Mouse (Mus musculus) myocyte (in vitro differentiated cells): Measurements from ENCODE around the gene Gm28635. TPM values are rescaled to one million over a fixed set of nuclear protein-coding genes. Genes with fewer than 3 reads are reported as not detected.
A peak's percentile ranks its signal among the peaks of the same experiment; 100 is the strongest.

Source experiments
- H3K27me3 ChIP-seq: one replicate; pipeline ENCODE4 v1.6.1; 2011; ENCODE audit not compliant: control insufficient read depth, insufficient read depth, insufficient read length
- H3K36me3 ChIP-seq: one replicate; pipeline ENCODE4 v1.6.1; 2011; ENCODE audit not compliant: control insufficient read depth, insufficient read depth
- H3K4me2 ChIP-seq: one replicate; pipeline ENCODE4 v1.6.1; 2011; ENCODE audit warnings: low read depth, control low read depth
- H3K4me3 ChIP-seq: one replicate; pipeline ENCODE4 v1.5.1; 2011; ENCODE audit warnings: mild to moderate bottlenecking, control low read depth, moderate library complexity
- H3K79me2 ChIP-seq: one replicate; pipeline ENCODE4 v1.6.1; 2011; ENCODE audit not compliant: control insufficient read depth, insufficient read depth
- H3ac ChIP-seq: one replicate; pipeline ENCODE4 v1.6.1; 2011; ENCODE audit not compliant: control insufficient read depth, insufficient read length
- CEBPB ChIP-seq: IDR thresholded peaks from 2 replicates; pipeline ENCODE4 v1.6.1; 2011; ENCODE audit warnings: mild to moderate bottlenecking, moderate library complexity; ENCODE audit not compliant: poor library complexity, insufficient read depth, severe bottlenecking
- E2F4 ChIP-seq: IDR thresholded peaks from one replicate; pipeline ENCODE4 v1.6.1; 2011; ENCODE audit warnings: mild to moderate bottlenecking, control low read depth, moderate library complexity; ENCODE audit not compliant: insufficient read depth
- MAX ChIP-seq: IDR thresholded peaks from one replicate; pipeline ENCODE4 v1.6.1; 2011; ENCODE audit warnings: low read depth, mild to moderate bottlenecking, control low read depth
- MYOD1 ChIP-seq, 3 experiments: IDR thresholded peaks; one replicate each; pipeline ENCODE4 v1.6.1; 2011; ENCODE audit warnings: control low read depth in 2 of 3, low read depth in 2 of 3, mild to moderate bottlenecking in 2 of 3, moderate library complexity in 1 of 3; ENCODE audit not compliant: insufficient read length in 2 of 3, control insufficient read depth in 1 of 3
- MYOG ChIP-seq, 3 experiments: IDR thresholded peaks; one replicate each; pipeline ENCODE4 v1.6.1; 2011; ENCODE audit warnings: control low read depth in 2 of 3, low read depth in 2 of 3, mild to moderate bottlenecking in 2 of 3; ENCODE audit not compliant: insufficient read length in 2 of 3, control insufficient read depth in 1 of 3, insufficient read depth in 1 of 3
- POLR2A ChIP-seq: IDR thresholded peaks from one replicate; pipeline ENCODE4 v1.6.1; 2011; ENCODE audit warnings: low read depth, mild to moderate bottlenecking, control low read depth, moderate library complexity; ENCODE audit not compliant: insufficient read length
- POLR2AphosphoS2 ChIP-seq: IDR thresholded peaks from one replicate; pipeline ENCODE4 v1.6.1; 2011; ENCODE audit warnings: low read depth, control low read depth; ENCODE audit not compliant: insufficient read length
- REST ChIP-seq: IDR thresholded peaks from one replicate; pipeline ENCODE4 v1.6.1; 2011; ENCODE audit warnings: mild to moderate bottlenecking, control low read depth, moderate library complexity; ENCODE audit not compliant: insufficient read depth, insufficient read length
- SRF ChIP-seq: IDR thresholded peaks from one replicate; pipeline ENCODE4 v1.6.1; 2011; ENCODE audit warnings: low read depth; ENCODE audit not compliant: control insufficient read depth, insufficient read length
- TCF12 ChIP-seq: IDR thresholded peaks from one replicate; pipeline ENCODE4 v1.6.1; 2011; ENCODE audit warnings: mild to moderate bottlenecking, control low read depth; ENCODE audit not compliant: poor library complexity, insufficient read depth, severe bottlenecking
- TCF3 ChIP-seq: IDR thresholded peaks from one replicate; pipeline ENCODE4 v1.6.1; 2011; ENCODE audit warnings: low read depth, control low read depth; ENCODE audit not compliant: insufficient read length
- USF1 ChIP-seq: IDR thresholded peaks from one replicate; pipeline ENCODE4 v1.6.1; 2011; ENCODE audit warnings: low read depth, mild to moderate bottlenecking, control low read depth, moderate library complexity
- polyA plus RNA-seq: library from polyadenylated mRNA; unstranded; fragments of >200 nt; fragmentation: generic; extraction: Trizol; gene quantifications from one replicate; pipeline ENCODE4 v1.2.1, GENCODE M21; 2012; ENCODE audit warnings: missing spikeins

Gene Gm28635
- polyA plus RNA-seq, 1 experiment, result not detected

DNA sequence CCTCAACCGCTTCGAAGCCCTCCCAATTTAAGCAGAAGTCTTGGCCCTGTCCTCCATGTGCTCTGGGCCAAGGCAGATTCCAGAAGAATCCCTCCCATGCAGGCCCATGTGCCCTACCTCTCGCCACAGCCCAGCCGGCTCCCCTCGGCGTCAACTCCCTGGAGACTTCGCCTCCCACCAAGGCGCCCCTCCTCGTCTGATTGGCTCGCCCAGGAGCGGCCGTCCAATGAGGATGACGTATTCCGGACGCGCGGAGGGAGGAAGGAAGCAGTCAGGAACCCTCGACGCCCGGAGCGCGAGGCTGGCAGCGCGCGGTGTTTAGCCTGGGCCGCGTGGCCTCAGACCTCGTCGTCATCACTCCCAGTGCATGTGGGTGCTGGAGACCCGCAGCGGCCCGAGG lies 19.0 kb downstream of the Gm28635 start, which contains the start of gene Btbd18:
TSS of gene Btbd18 (plus strand) at position 274 of the 400 bp plus-strand sequence.
- Histone ChIP-seq H3K4me3 (no peak within 1 kb of the TSS), H3K27me3 (no peaks in the 10 kb centered on the region), H3ac (no peak within 1 kb of the TSS), H3K36me3 (no peaks in the 10 kb centered on the region), H3K79me2 (no peaks in the 10 kb centered on the region), H3K4me2 (no peak within 1 kb of the TSS)
- TF ChIP-seq E2F4 (no peak), CEBPB (no peak), TCF12 (no peak), SRF (no peak), REST (no peak), POLR2AphosphoS2 (no peak), MYOD1 (IDR thresholded peaks at IDR 0.05; ENCODE audit: control insufficient read depth in 1 of 3, insufficient read length in 2 of 3, low read depth in 2 of 3) (no peak), MYOG (IDR thresholded peaks at IDR 0.05; ENCODE audit: control insufficient read depth in 1 of 3, insufficient read depth in 1 of 3, insufficient read length in 2 of 3, low read depth in 2 of 3) (no peak), MAX (no peak), POLR2A (no peak), TCF3 (no peak), USF1 (no peak)

DNA sequence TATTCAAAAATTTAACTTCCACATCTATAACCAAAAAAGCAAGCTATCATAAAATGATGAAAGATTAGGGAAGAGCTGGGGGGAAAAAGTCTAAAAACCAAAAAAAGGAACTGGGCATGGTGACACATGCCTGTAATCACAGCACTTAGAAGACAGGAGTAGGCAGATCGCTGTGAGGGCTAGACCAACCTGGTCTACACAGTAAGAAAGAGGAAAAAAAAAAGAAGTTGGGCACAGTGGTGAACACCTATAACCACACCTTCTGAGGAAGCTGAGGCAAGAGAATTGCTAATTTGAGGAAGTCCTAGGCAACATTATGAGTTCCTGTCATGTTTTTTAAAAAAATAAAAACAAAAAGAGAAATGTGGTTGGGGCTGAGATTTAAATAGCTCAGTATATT lies 22.0 kb downstream of the Gm28635 start:
- no peak overlapping the region for H3K4me3 ChIP-seq
- H3K79me2 ChIP-seq, result no peaks in the 10 kb centered on the region
- H3K4me2 ChIP-seq, result no peak overlapping the region
- H3K27me3 ChIP-seq, result no peaks in the 10 kb centered on the region
- TF ChIP-seq REST (no peak), POLR2AphosphoS2 (no peak), MAX (no peak), SRF (no peak), POLR2A (no peak), CEBPB (no peak), MYOD1 (IDR thresholded peaks at IDR 0.05; ENCODE audit: control insufficient read depth in 1 of 3, insufficient read length in 2 of 3, low read depth in 2 of 3) (no peak), E2F4 (no peak), MYOG (IDR thresholded peaks at IDR 0.05; ENCODE audit: control insufficient read depth in 1 of 3, insufficient read depth in 1 of 3, insufficient read length in 2 of 3, low read depth in 2 of 3) (no peak), USF1 (no peak), TCF3 (no peak), TCF12 (no peak)
- H3ac ChIP-seq, result no peak overlapping the region
- no peaks in the 10 kb centered on the region for H3K36me3 ChIP-seq

DNA sequence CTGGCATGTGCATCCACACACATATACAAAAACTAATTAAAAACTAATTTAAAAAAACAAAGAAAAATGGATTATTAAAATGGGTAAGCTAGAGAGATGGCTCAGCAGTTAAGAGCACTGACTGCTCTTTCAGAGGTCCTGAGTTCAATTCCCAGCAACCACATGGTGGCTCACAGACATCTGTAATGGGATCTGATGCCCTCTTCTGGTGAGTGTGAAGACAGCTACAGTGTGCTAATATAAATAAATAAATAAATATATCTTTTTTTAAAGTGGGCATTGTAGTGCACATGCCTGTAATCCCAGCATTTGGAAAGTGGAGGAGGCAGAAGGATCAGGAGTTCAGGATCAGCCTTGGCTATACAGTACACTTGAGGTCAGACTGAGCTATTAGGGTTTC lies 24.5 kb downstream of the Gm28635 start:
- Histone ChIP-seq H3K4me3 (no peak overlapping the region), H3K36me3 (no peaks in the 10 kb centered on the region), H3K79me2 (peaks cover 19% of the 10 kb centered on the region), H3ac (no peak overlapping the region), H3K4me2 (no peak overlapping the region), H3K27me3 (no peaks in the 10 kb centered on the region)
- no peak for TF ChIP-seq TCF12

DNA sequence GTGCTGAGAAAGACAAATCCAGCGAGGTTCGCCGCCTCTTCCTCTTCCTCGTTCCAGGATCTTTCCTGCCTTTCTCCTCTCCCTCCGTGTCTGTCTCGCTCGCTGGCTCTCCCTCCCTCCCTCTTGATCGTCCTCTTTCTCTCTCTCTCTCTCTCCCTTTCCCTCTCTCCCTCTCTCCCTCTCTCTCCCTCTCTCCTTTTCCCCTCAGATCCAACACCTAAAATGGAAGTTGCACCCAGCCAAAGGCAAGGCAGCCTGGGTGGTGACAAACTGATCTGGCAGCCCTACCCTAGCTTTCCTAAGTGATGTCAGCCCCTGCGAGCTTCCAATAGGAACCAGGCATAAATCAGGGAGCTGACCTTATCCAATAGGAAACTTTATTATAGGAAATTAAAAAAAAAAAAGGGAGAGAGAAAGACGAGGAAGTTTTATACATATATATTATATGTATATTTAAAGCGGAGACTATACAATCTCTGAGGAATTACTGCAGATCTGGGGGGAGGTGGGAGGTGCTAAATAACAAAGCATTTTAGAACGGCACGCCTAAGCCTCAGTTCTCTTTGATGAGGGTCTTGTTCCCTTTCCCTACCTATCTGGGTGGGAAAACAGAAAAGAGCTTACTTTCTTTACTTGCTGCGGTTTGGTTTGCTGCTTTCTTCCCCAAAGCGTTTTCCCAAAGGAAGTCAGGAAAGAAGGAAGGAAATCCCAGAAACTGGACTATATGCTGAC lies 27.2 kb downstream of the Gm28635 start, which contains the start of gene Ctnnd1:
TSS of gene Ctnnd1 (minus strand) at position 302 of the 732 bp plus-strand sequence.
- H3K36me3 ChIP-seq, result no peaks in the 10 kb centered on the region
- TF ChIP-seq MYOD1 (IDR thresholded peaks at IDR 0.05; ENCODE audit: control insufficient read depth in 1 of 3, insufficient read length in 2 of 3, low read depth in 2 of 3), result no peak
- TF ChIP-seq MAX, result no peak
- TF ChIP-seq TCF3, result no peak
- no peak for TF ChIP-seq USF1
- no peak for TF ChIP-seq REST
- no peak for TF ChIP-seq TCF12
- TF ChIP-seq SRF, result peak; percentile 86
- TF ChIP-seq POLR2A, result peak; percentile 72
- peak; percentile 78 for TF ChIP-seq POLR2AphosphoS2
- H3K4me3 ChIP-seq, result peak within 1 kb of the TSS; percentile 82
- H3ac ChIP-seq, result peak within 1 kb of the TSS; percentile 14
- H3K4me2 ChIP-seq, result peak within 1 kb of the TSS; percentile 99
- peaks cover 47% of the 10 kb centered on the region for H3K79me2 ChIP-seq
- no peaks in the 10 kb centered on the region for H3K27me3 ChIP-seq

DNA sequence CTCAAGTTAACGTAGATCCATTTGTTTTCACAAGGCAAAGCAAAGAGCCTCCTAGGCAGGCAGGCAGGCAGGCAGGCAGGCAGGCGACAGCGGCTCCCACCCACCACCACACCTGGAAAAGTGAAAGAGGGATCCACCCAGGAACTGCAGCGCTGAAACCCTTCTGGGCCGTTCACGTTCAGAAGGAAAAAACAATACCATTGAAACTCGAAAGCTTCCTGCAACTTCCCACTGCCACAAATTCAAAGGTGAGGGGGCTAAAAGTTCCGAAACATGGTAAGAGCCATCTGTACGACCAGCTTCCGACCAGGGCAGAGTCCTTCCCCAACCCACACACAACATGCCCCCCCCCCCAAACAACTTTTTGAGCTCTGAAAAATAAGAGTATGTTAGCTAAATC lies 28.2 kb downstream of the Gm28635 start:
- H3K4me3 ChIP-seq, result peak overlapping the region; percentile 82
- TF ChIP-seq CEBPB (no peak), TCF3 (no peak), MYOG (IDR thresholded peaks at IDR 0.05; ENCODE audit: control insufficient read depth in 1 of 3, insufficient read depth in 1 of 3, insufficient read length in 2 of 3, low read depth in 2 of 3) (no peak), MAX (no peak), SRF (no peak), POLR2AphosphoS2 (no peak), POLR2A (no peak), MYOD1 (IDR thresholded peaks at IDR 0.05; ENCODE audit: control insufficient read depth in 1 of 3, insufficient read length in 2 of 3, low read depth in 2 of 3) (no peak), USF1 (no peak), E2F4 (no peak), TCF12 (no peak), REST (no peak)
- H3K4me2 ChIP-seq, result peak overlapping the region; percentile 78
- peak overlapping the region; percentile 14 for H3ac ChIP-seq
- H3K27me3 ChIP-seq, result no peaks in the 10 kb centered on the region
- H3K79me2 ChIP-seq, result peaks cover 56% of the 10 kb centered on the region
- H3K36me3 ChIP-seq, result no peaks in the 10 kb centered on the region
